Mouse (Mus musculus) liver, embryonic 14.5 days (tissue): ENCODE measurements around the gene Ccl9. TPM values are rescaled to one million over a fixed set of nuclear protein-coding genes. Genes with fewer than 3 reads are reported as not detected.

Source experiments
- ATAC-seq: fragments of 200-750 bp; cut with Nextera tagmentation; 2 replicates; pipeline ENCODE4 v1.8.0; 2017; ENCODE audit warnings: moderate number of reproducible peaks, mild to moderate bottlenecking, moderate library complexity; ENCODE audit not compliant: insufficient read depth
- DNase-seq, 3 experiments: peaks; one replicate each; pipeline ENCODE4 v3.0.0-alpha.2; 2012 to 2013; ENCODE audit warnings: low read depth in 3 of 3, low spot score in 3 of 3
- H3K27ac ChIP-seq: fragments of 300-500 bp; sonication (generic); 2 replicates; pipeline ENCODE4 v1.5.1; 2014; ENCODE audit warnings: moderate library complexity, mild to moderate bottlenecking, control low read depth, inconsistent platforms
- H3K27me3 ChIP-seq: fragments of 300-500 bp; sonication (generic); 2 replicates; pipeline ENCODE4 v1.6.1; 2014; ENCODE audit warnings: mild to moderate bottlenecking, low read length, moderate library complexity; ENCODE audit not compliant: control insufficient read depth, insufficient read depth
- H3K36me3 ChIP-seq: fragments of 300-500 bp; sonication (generic); replicated peaks from 2 replicates; pipeline ENCODE4 v1.6.1; 2014; ENCODE audit warnings: low read depth; ENCODE audit not compliant: control insufficient read depth, insufficient read depth
- H3K4me1 ChIP-seq, 2 experiments: fragments of 200-500 bp in 1 of 2; fragments of 300-500 bp in 1 of 2; sonication (generic) in 1 of 2; replicated peaks; 2 replicates each; pipeline ENCODE4 v1.6.1; 2012 to 2014; ENCODE audit warnings: antibody characterized with exemption in 1 of 2, inconsistent platforms in 1 of 2, low read length in 1 of 2; ENCODE audit not compliant: control insufficient read depth in 2 of 2, insufficient read depth in 2 of 2
- H3K4me2 ChIP-seq: fragments of 300-500 bp; sonication (generic); 2 replicates; pipeline ENCODE4 v1.6.1; 2014; ENCODE audit warnings: low read depth, mild to moderate bottlenecking, control low read depth, moderate library complexity
- H3K4me3 ChIP-seq, 2 experiments: fragments of 200-500 bp in 1 of 2; fragments of 300-500 bp in 1 of 2; sonication (generic) in 1 of 2; 2 replicates each; pipeline ENCODE4 v1.5.1; 2012 to 2014; ENCODE audit warnings: low read depth in 2 of 2, low read length in 2 of 2, mild to moderate bottlenecking in 2 of 2, control low read depth in 1 of 2, inconsistent platforms in 1 of 2, moderate library complexity in 1 of 2; ENCODE audit not compliant: insufficient read depth in 1 of 2
- H3K9ac ChIP-seq: fragments of 300-500 bp; sonication (generic); replicated peaks from 2 replicates; pipeline ENCODE4 v1.6.1; 2014; ENCODE audit warnings: mild to moderate bottlenecking, control low read depth, moderate library complexity
- H3K9me3 ChIP-seq: fragments of 300-500 bp; sonication (generic); 2 replicates; pipeline ENCODE4 v1.6.1; 2016; ENCODE audit warnings: low read length, mixed read lengths; ENCODE audit not compliant: control insufficient read depth
- CTCF ChIP-seq: IDR thresholded peaks from 2 replicates; pipeline ENCODE4 v1.5.1; 2016; ENCODE audit warnings: antibody characterized with exemption, low read depth, control low read depth
- EP300 ChIP-seq: IDR thresholded peaks from 2 replicates; pipeline ENCODE4 v1.6.1; 2016; ENCODE audit warnings: antibody characterized with exemption, low read depth
- WGBS: fragments of 180-500 bp; shearing (Covaris S2); extraction: QIAGEN DNeasy Blood & Tissue Kit; methylation state at CpG from one replicate; pipeline ENCODE4 v1.1.7; 2014; ENCODE audit not compliant: insufficient replicate concordance; 5-methylcytosine and 5-hydroxymethylcytosine counted together
- polyA plus RNA-seq, 2 experiments: library from polyadenylated mRNA; depleted of rRNA in 1 of 2; stranded (reverse) in 1 of 2; unstranded in 1 of 2; fragments of >200 nt; fragmentation: Nextera tagmentation in 1 of 2; extraction: Ambion mirVana in 1 of 2; gene quantifications; 2 replicates each; pipeline versions ENCODE4 v1.2.1 to v1.2.3; 2012 to 2014

The Ccl9 gene
- polyA plus RNA-seq, 2 experiments: 9.7 to 35.5 TPM

GRCm38 (mm10) chr11:83600576-83600975, 22.1 kb upstream of the Ccl9 start:
- no peak for ATAC-seq
- TF ChIP-seq CTCF (no peak), EP300 (no peak)
- DNase-seq: no peak
- Histone ChIP-seq H3K4me1 (no peaks in the 10 kb centered on the region), H3K9ac (no peak overlapping the region), H3K27ac (no peak overlapping the region), H3K4me2 (no peak overlapping the region), H3K27me3 (no peaks in the 10 kb centered on the region), H3K36me3 (no peaks in the 10 kb centered on the region), H3K9me3 (no peaks in the 10 kb centered on the region), H3K4me3 (no peak overlapping the region)
- WGBS: 50% methylated on average over 2 of the region's 2 CpGs

DNA sequence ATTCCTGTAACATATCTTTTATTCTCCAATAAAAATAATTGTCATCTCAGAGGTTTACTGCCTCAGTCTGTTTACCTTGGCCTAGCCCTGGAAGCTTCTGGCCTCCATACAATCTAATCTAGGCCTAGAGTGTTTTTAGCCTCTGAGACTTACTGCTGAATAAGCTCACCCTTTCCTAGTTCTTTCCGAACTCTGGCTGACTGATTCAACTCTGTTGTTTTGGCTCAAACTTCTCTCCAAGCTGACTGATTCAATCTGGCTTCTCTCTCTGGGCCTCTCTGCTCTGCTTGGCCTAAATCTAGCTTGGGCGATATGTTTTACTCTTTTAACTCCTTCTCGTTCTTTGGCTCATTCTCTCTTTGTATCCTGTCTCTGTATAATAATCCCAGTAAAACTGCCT, 20.6 kb upstream of the Ccl9 start:
- no peaks in the 10 kb centered on the region for H3K27me3 ChIP-seq
- no peak overlapping the region for H3K4me3 ChIP-seq
- TF ChIP-seq EP300: no peak
- TF ChIP-seq CTCF: no peak
- H3K36me3 ChIP-seq: no peaks in the 10 kb centered on the region
- 60% methylated on average over 3 of the region's 3 CpGs for WGBS
- no peak overlapping the region for H3K27ac ChIP-seq
- no peak overlapping the region for H3K4me2 ChIP-seq
- H3K9me3 ChIP-seq: no peaks in the 10 kb centered on the region
- ATAC-seq (no peak), DNase-seq (no peak)
- H3K9ac ChIP-seq: no peak overlapping the region
- H3K4me1 ChIP-seq: no peaks in the 10 kb centered on the region

GRCm38 (mm10) chr11:83598207-83598837, 19.9 kb upstream of the Ccl9 start:
- Histone ChIP-seq H3K9ac (no peak overlapping the region), H3K9me3 (no peaks in the 10 kb centered on the region), H3K4me2 (no peak overlapping the region), H3K4me3 (no peak overlapping the region), H3K27me3 (no peaks in the 10 kb centered on the region), H3K4me1 (no peaks in the 10 kb centered on the region), H3K27ac (no peak overlapping the region), H3K36me3 (no peaks in the 10 kb centered on the region)
- DNase-seq: no peak
- TF ChIP-seq CTCF (no peak), EP300 (no peak)
- no peak for ATAC-seq
- 38% methylated on average over 3 of the region's 3 CpGs for WGBS

- Histone ChIP-seq H3K9ac (no peak overlapping the region), H3K4me1 (peaks cover 0 to under 1% of the 10 kb centered on the region in 2 experiments; a peak in 1 of 4 replicates), H3K36me3 (no peaks in the 10 kb centered on the region), H3K27me3 (no peaks in the 10 kb centered on the region), H3K9me3 (no peaks in the 10 kb centered on the region), H3K4me2 (no peak overlapping the region), H3K4me3 (no peak overlapping the region), H3K27ac (no peak overlapping the region)
- WGBS: 62% methylated on average over 7 of the region's 7 CpGs
- no peak for TF ChIP-seq EP300
- TF ChIP-seq CTCF: no peak
- DNase-seq (no peak), ATAC-seq (no peak)
Measured at GRCm38 (mm10) chr11:83597796-83598195, 19.4 kb upstream of the Ccl9 start.

DNA sequence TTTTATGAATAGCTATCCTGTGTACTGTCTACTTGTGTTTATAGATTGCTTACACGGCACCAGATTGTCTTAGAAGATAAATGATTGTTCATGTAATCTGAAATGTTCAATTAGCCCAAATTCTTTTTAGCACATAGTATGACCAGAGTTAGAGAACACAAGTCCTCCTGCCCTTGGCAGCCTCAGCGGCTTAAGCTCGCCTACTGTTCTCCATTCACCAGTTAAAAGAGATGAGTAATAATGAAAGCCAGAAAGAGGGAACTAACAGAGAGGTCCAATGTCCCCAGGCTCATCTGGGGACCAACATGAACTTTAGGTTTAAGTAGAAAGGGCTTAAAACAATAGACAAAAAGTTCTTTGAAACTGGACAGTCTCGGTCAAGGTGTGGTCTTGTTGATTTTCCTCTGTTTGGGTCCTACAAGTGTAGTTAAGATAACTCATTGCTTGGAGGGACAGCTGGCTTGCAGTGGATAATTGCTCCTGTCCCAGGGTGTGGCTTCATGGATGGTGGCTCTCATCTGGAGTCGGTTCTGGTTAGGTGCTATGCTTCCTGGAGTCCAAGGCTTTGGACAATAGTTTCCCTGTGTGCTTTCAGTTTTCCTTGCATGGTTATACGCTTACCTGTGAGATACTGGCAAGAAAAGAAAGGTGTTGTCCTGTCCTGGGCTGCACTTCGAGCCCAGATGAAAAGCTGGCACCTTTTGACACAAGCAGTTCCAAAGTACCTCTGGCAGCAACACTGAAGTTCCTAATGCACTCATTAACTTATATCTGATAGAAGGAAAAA, 17.4 kb upstream of the Ccl9 start:
- H3K27ac ChIP-seq: no peak overlapping the region
- 50% methylated on average over 7 of the region's 7 CpGs for WGBS
- no peaks in the 10 kb centered on the region for H3K27me3 ChIP-seq
- H3K9ac ChIP-seq: no peak overlapping the region
- no peaks in the 10 kb centered on the region for H3K36me3 ChIP-seq
- no peak for TF ChIP-seq CTCF
- no peak for TF ChIP-seq EP300
- ATAC-seq (no peak), DNase-seq (no peak)
- no peaks in the 10 kb centered on the region for H3K9me3 ChIP-seq
- H3K4me1 ChIP-seq: peaks cover 0 to 4% of the 10 kb centered on the region in 2 experiments; a peak in 2 of 4 replicates
- no peak overlapping the region for H3K4me3 ChIP-seq
- no peak overlapping the region for H3K4me2 ChIP-seq
